Mouse (Mus musculus) MEL (cell line): ENCODE results near the gene Insig1. TPM values are rescaled to one million over a fixed set of nuclear protein-coding genes. Genes with fewer than 3 reads are reported as not detected.

ENCODE experiments used
- DNase-seq: peaks from one replicate; pipeline ENCODE4 v3.0.0; 2011; ENCODE audit warnings: low read depth, low spot score
- H3K27ac ChIP-seq: 2 replicates; pipeline ENCODE4 v1.5.1; 2012; ENCODE audit warnings: low read depth, mild to moderate bottlenecking, control low read depth, low read length, moderate library complexity; ENCODE audit not compliant: control insufficient read depth
- H3K27me3 ChIP-seq, 2 experiments: fragments of 150-350 bp in 1 of 2; sonication (generic) in 1 of 2; 2 replicates each; pipeline ENCODE4 v1.6.1; 2012; ENCODE audit warnings: low read length in 2 of 2, mild to moderate bottlenecking in 2 of 2, improper control_type of control experiment in 1 of 2, moderate library complexity in 1 of 2; ENCODE audit not compliant: insufficient read depth in 2 of 2, control insufficient read depth in 1 of 2
- H3K36me3 ChIP-seq, 2 experiments: 2 replicates each; pipeline ENCODE4 v1.6.1; 2012 to 2014; ENCODE audit warnings: low read length in 2 of 2, improper control_type of control experiment in 1 of 2, inconsistent platforms in 1 of 2, mild to moderate bottlenecking in 1 of 2; ENCODE audit not compliant: insufficient read depth in 2 of 2, control insufficient read depth in 1 of 2
- H3K4me1 ChIP-seq, 2 experiments: fragments of 150-350 bp in 1 of 2; sonication (generic) in 1 of 2; 2 replicates each; pipeline ENCODE4 v1.6.1; 2012; ENCODE audit warnings: low read length in 2 of 2, improper control_type of control experiment in 1 of 2, mild to moderate bottlenecking in 1 of 2; ENCODE audit not compliant: insufficient read depth in 2 of 2, control insufficient read depth in 1 of 2
- H3K4me3 ChIP-seq, 2 experiments: fragments of 150-350 bp in 1 of 2; sonication (generic) in 1 of 2; 2 replicates each; pipeline ENCODE4 v1.5.1; 2012; ENCODE audit warnings: low read depth in 2 of 2, low read length in 2 of 2, mild to moderate bottlenecking in 2 of 2, moderate library complexity in 2 of 2, control low read depth in 1 of 2, improper control_type of control experiment in 1 of 2; ENCODE audit not compliant: control insufficient read depth in 1 of 2, insufficient read depth in 1 of 2
- H3K79me2 ChIP-seq: 2 replicates; pipeline ENCODE4 v1.6.1; 2012; ENCODE audit warnings: mild to moderate bottlenecking, low read length, moderate library complexity; ENCODE audit not compliant: control insufficient read depth, poor library complexity, insufficient read depth
- H3K9ac ChIP-seq: 2 replicates; pipeline ENCODE4 v1.6.1; 2012; ENCODE audit warnings: low read depth, mild to moderate bottlenecking, control low read depth, low read length, moderate library complexity; ENCODE audit not compliant: control insufficient read depth, poor library complexity, severe bottlenecking
- H3K9me3 ChIP-seq: fragments of 150-350 bp; sonication (generic); replicated peaks from 2 replicates; pipeline ENCODE4 v1.6.1; 2012; ENCODE audit warnings: mild to moderate bottlenecking, low read length, improper control_type of control experiment, moderate library complexity; ENCODE audit not compliant: insufficient read depth
- CTCF ChIP-seq, 3 experiments: IDR thresholded peaks in 2 of 3; conservative IDR thresholded peaks in 1 of 3; 2 replicates each; pipeline ENCODE4 v1.5.1; 2011 to 2012; ENCODE audit warnings: low read length in 3 of 3, low read depth in 2 of 3, mild to moderate bottlenecking in 2 of 3, improper control_type of control experiment in 1 of 3, inconsistent platforms in 1 of 3, mixed read lengths in 1 of 3, moderate library complexity in 1 of 3; ENCODE audit not compliant: control insufficient read depth in 1 of 3, insufficient read depth in 1 of 3, poor library complexity in 1 of 3, severe bottlenecking in 1 of 3
- E2F4 ChIP-seq: IDR thresholded peaks from 2 replicates; pipeline ENCODE4 v1.6.1; 2011; ENCODE audit warnings: low read depth, low read length, improper control_type of control experiment, borderline replicate concordance
- ELF1 ChIP-seq: IDR thresholded peaks from 2 replicates; pipeline ENCODE4 v1.6.1; 2014; ENCODE audit warnings: low read depth, mild to moderate bottlenecking, inconsistent platforms, low read length, improper control_type of control experiment, moderate library complexity
- ETS1 ChIP-seq: IDR thresholded peaks from 2 replicates; pipeline ENCODE4 v1.6.1; 2012; ENCODE audit warnings: low read depth, mild to moderate bottlenecking, inconsistent platforms, low read length, improper control_type of control experiment, moderate library complexity
- GABPA ChIP-seq: IDR thresholded peaks from 2 replicates; pipeline ENCODE4 v1.6.1; 2012; ENCODE audit warnings: low read depth, mild to moderate bottlenecking, inconsistent platforms, low read length, improper control_type of control experiment, moderate library complexity
- HCFC1 ChIP-seq: IDR thresholded peaks from 2 replicates; pipeline ENCODE4 v1.6.1; 2012; ENCODE audit warnings: low read depth, mild to moderate bottlenecking, inconsistent platforms, low read length, improper control_type of control experiment, moderate library complexity
- KAT2A ChIP-seq: conservative IDR thresholded peaks from 2 replicates; pipeline ENCODE4 v1.6.1; 2012; ENCODE audit warnings: low read depth, low read length, improper control_type of control experiment, inconsistent platforms
- MAFK ChIP-seq: IDR thresholded peaks from 2 replicates; pipeline ENCODE4 v1.6.1; 2011; ENCODE audit warnings: low read depth, mild to moderate bottlenecking, low read length, improper control_type of control experiment, borderline replicate concordance
- MAX ChIP-seq: IDR thresholded peaks from 2 replicates; pipeline ENCODE4 v1.6.1; 2011; ENCODE audit warnings: low read length, improper control_type of control experiment
- MAZ ChIP-seq: IDR thresholded peaks from 2 replicates; pipeline ENCODE4 v1.6.1; 2012; ENCODE audit warnings: low read depth, mild to moderate bottlenecking, inconsistent platforms, low read length, improper control_type of control experiment
- MEF2A ChIP-seq: IDR thresholded peaks from 2 replicates; pipeline ENCODE4 v1.6.1; 2014; ENCODE audit warnings: low read depth, mild to moderate bottlenecking, inconsistent platforms, low read length, improper control_type of control experiment; ENCODE audit not compliant: poor library complexity, insufficient replicate concordance, severe bottlenecking; ENCODE audit errors: extremely low read depth
- MYB ChIP-seq: IDR thresholded peaks from 2 replicates; pipeline ENCODE4 v1.6.1; 2011; ENCODE audit warnings: mild to moderate bottlenecking, low read depth, low read length, improper control_type of control experiment
- NELFE ChIP-seq: IDR thresholded peaks from 2 replicates; pipeline ENCODE4 v1.6.1; 2011; ENCODE audit warnings: low read depth, low read length, improper control_type of control experiment
- POLR2AphosphoS2 ChIP-seq: IDR thresholded peaks from 2 replicates; pipeline ENCODE4 v1.6.1; 2011; ENCODE audit warnings: low read length, improper control_type of control experiment
- POLR2AphosphoS5 ChIP-seq: IDR thresholded peaks from 2 replicates; pipeline ENCODE4 v1.6.1; 2012; ENCODE audit warnings: low read depth, borderline replicate concordance, mild to moderate bottlenecking, inconsistent platforms, low read length, moderate library complexity, mixed read lengths
- RAD21 ChIP-seq: IDR thresholded peaks from 2 replicates; pipeline ENCODE4 v1.6.1; 2011; ENCODE audit warnings: mild to moderate bottlenecking, low read depth, low read length, improper control_type of control experiment
- RCOR1 ChIP-seq: IDR thresholded peaks from 2 replicates; pipeline ENCODE4 v1.6.1; 2012; ENCODE audit warnings: low read depth, mild to moderate bottlenecking, inconsistent platforms, low read length, improper control_type of control experiment
- SIN3A ChIP-seq: IDR thresholded peaks from 2 replicates; pipeline ENCODE4 v1.6.1; 2012; ENCODE audit warnings: low read length, improper control_type of control experiment, inconsistent platforms
- SMC3 ChIP-seq: IDR thresholded peaks from 2 replicates; pipeline ENCODE4 v1.6.1; 2011; ENCODE audit warnings: low read depth, low read length, improper control_type of control experiment
- TBP ChIP-seq: IDR thresholded peaks from 2 replicates; pipeline ENCODE4 v1.8.0; 2011; ENCODE audit warnings: low read depth, low read length, improper control_type of control experiment
- USF2 ChIP-seq, 2 experiments: IDR thresholded peaks; 2 replicates each; pipeline ENCODE4 v1.6.1; 2011 to 2012; ENCODE audit warnings: improper control_type of control experiment in 2 of 2, low read length in 2 of 2, borderline replicate concordance in 1 of 2, inconsistent platforms in 1 of 2, low read depth in 1 of 2, mild to moderate bottlenecking in 1 of 2; ENCODE audit not compliant: insufficient read depth in 1 of 2
- ZKSCAN1 ChIP-seq: IDR thresholded peaks from 2 replicates; pipeline ENCODE4 v1.6.1; 2012; ENCODE audit warnings: low read depth, mild to moderate bottlenecking, inconsistent platforms, low read length, improper control_type of control experiment, moderate library complexity
- ZMIZ1 ChIP-seq: IDR thresholded peaks from 2 replicates; pipeline ENCODE4 v1.6.1; 2012; ENCODE audit warnings: low read depth, mild to moderate bottlenecking, inconsistent platforms, low read length, improper control_type of control experiment, moderate library complexity
- ZNF384 ChIP-seq: IDR thresholded peaks from 2 replicates; pipeline ENCODE4 v1.6.1; 2012; ENCODE audit warnings: low read depth, mild to moderate bottlenecking, inconsistent platforms, low read length, improper control_type of control experiment
- polyA plus RNA-seq, 2 experiments: library from polyadenylated mRNA; stranded (reverse) in 1 of 2; unstranded in 1 of 2; fragments of >175 nt in 1 of 2; fragments of >200 nt in 1 of 2; gene quantifications; 2 replicates each; pipeline versions ENCODE4 v1.2.1 to v1.2.4; 2012; ENCODE audit warnings: low replicate concordance in 2 of 2, low read depth in 1 of 2; ENCODE audit not compliant: insufficient read length in 2 of 2, insufficient read depth in 1 of 2, missing spikeins in 1 of 2
- total RNA-seq: library from RNA; depleted of rRNA; stranded (reverse); fragments of 300-350 nt; gene quantifications from 2 replicates; pipeline ENCODE4 v1.2.3, GENCODE M21; 2012

The Insig1 gene
- total and polyA plus RNA-seq, 3 experiments = 61.3 to 73.2 TPM; not detected in 1

DNA sequence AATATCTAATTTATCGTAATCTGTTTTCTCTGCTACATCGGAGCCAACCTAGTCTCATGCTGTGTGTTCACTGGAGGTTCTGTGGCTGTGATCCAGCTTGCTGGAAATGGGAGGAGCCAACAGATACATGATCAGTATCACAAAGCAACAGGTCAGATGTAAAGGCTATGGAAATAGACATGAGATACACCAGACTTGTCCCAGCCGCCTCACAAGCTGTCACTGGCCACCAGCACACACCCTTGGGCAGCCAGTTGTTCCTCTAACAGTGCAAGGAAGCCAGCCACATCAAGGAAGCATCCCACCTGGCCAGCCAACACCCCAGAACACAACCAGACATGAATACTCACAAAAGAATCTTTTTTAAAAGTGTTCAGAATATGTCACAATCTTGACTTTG, 23.2 kb downstream of the Insig1 start:
- Histone ChIP-seq H3K79me2 (no peaks in the 10 kb centered on the region), H3K27me3 (no peaks in the 10 kb centered on the region), H3K9me3 (no peaks in the 10 kb centered on the region), H3K4me1 (no peaks in the 10 kb centered on the region), H3K9ac (no peak overlapping the region), H3K27ac (no peak overlapping the region), H3K36me3 (no peaks in the 10 kb centered on the region), H3K4me3 (no peak overlapping the region)
- no peak for TF ChIP-seq GABPA
- no peak for TF ChIP-seq KAT2A
- no peak for TF ChIP-seq SMC3
- no peak for TF ChIP-seq ETS1
- DNase-seq = no peak

DNA sequence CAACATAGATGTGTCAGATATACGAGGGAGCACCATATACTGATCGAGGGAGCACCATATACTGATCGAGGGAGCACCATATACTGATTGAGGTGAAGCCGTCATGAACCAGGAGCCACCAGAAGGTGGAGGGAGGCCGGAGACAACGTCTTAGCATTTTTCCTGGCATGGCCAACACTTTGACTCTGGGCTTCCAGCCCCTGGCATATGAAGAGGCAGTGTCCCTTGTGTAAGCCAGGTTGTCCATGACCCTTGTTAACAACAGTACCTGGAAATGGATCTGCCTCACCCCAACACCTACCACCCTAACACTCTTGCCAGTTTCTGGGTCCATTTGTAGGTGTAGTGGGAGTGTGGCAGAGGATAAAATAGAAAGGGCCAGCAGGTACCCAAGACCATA, 23.7 kb downstream of the Insig1 start:
- Histone ChIP-seq H3K9me3 (no peaks in the 10 kb centered on the region), H3K36me3 (no peaks in the 10 kb centered on the region), H3K79me2 (no peaks in the 10 kb centered on the region), H3K9ac (no peak overlapping the region), H3K27me3 (no peaks in the 10 kb centered on the region), H3K27ac (no peak overlapping the region), H3K4me1 (no peaks in the 10 kb centered on the region), H3K4me3 (no peak overlapping the region)
- no peak for DNase-seq
- TF ChIP-seq POLR2AphosphoS2 (no peak), USF2 (IDR thresholded peaks at IDR 0.05; ENCODE audit: borderline replicate concordance in 1 of 2, insufficient read depth in 1 of 2, low read depth in 1 of 2, low read length in 2 of 2) (no peak), CTCF (IDR thresholded peaks at IDR 0.05 in 2 of 3, conservative IDR thresholded peaks at IDR 0.05 in 1 of 3; ENCODE audit: control insufficient read depth in 1 of 3, insufficient read depth in 1 of 3, low read depth in 2 of 3, low read length in 3 of 3, poor library complexity in 1 of 3, severe bottlenecking in 1 of 3) (no peak), RCOR1 (no peak), MAZ (no peak), HCFC1 (no peak), MYB (no peak), RAD21 (no peak), ZKSCAN1 (no peak), POLR2AphosphoS5 (no peak), ETS1 (no peak), TBP (no peak), MAFK (no peak), ZNF384 (no peak)
- TF ChIP-seq, all 39 proteins: peak for 0

DNA sequence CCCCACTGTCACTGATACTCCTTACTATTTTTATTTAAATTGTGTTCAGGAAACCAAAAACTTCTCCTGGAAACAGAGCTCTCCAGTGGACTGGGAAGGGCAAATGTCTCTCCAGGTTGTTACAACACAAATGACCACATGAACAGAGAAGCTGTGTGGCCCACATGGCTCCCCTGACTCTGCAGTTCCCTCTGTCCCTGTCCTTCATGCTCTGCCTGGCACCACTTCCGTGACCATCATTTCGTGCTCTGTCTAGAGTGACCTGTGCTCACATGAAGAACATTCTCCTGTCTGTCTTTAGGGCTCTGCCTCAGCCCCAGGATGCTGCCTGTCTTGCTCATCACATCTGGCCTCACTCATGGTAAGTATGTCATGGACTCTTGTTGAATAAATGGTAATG, 24.5 kb downstream of the Insig1 start:
- Histone ChIP-seq H3K9me3 (no peaks in the 10 kb centered on the region), H3K27me3 (no peaks in the 10 kb centered on the region), H3K36me3 (no peaks in the 10 kb centered on the region), H3K79me2 (no peaks in the 10 kb centered on the region), H3K9ac (no peak overlapping the region), H3K4me3 (no peak overlapping the region), H3K4me1 (no peaks in the 10 kb centered on the region), H3K27ac (no peak overlapping the region)
- DNase-seq = no peak
- TF ChIP-seq KAT2A = no peak
- TF ChIP-seq ETS1 = no peak
- TF ChIP-seq MEF2A = no peak
- no peak for TF ChIP-seq ZNF384
- TF ChIP-seq ELF1 = no peak
- TF ChIP-seq E2F4 = no peak
- TF ChIP-seq NELFE = no peak
- TF ChIP-seq MAX = no peak
- no peak for TF ChIP-seq RCOR1
- no peak for TF ChIP-seq SIN3A
- no peak for TF ChIP-seq ZMIZ1
